Mouse (Mus musculus): ENCODE measurements around the gene Tmem50a.

Gene Tmem50a

GRCm38 (mm10) chr4:134914864-134915209 is at the start of gene Tmem50a:
Gene Tmem50a, minus strand, starts transcription at chr4:134915024.
- peak; percentile 93 to 96 for DNase-seq

GRCm38 (mm10) chr4:134963021-134963776 is 48.4 kb upstream of the Tmem50a start:
- peak; percentile 53 for DNase-seq

- DNase-seq, result peak; percentile 87 to 91
Measured at GRCm38 (mm10) chr4:134956328-134956727, 41.5 kb upstream of the Tmem50a start.

GRCm38 (mm10) chr4:134955845-134956244 is 41.0 kb upstream of the Tmem50a start:
- no peak for DNase-seq

GRCm38 (mm10) chr4:134955196-134955595 is 40.4 kb upstream of the Tmem50a start:
- peak in 1 of 2 experiments; percentile 27 for DNase-seq

- peak; percentile 80 to 88 for DNase-seq
Measured at GRCm38 (mm10) chr4:134954461-134954860, 39.6 kb upstream of the Tmem50a start.

- peak; percentile 69 to 74 for DNase-seq
Measured at GRCm38 (mm10) chr4:134950518-134951091, 35.8 kb upstream of the Tmem50a start.

- DNase-seq, result peak; percentile 85 to 92
Measured at GRCm38 (mm10) chr4:134946024-134946744, 31.4 kb upstream of the Tmem50a start.

GRCm38 (mm10) chr4:134943758-134944538 is 29.1 kb upstream of the Tmem50a start:
- DNase-seq, result peak in 1 of 2 experiments; percentile 30

GRCm38 (mm10) chr4:134939900-134940299 is 25.1 kb upstream of the Tmem50a start:
- DNase-seq, result no peak

- no peak for DNase-seq
Measured at GRCm38 (mm10) chr4:134937240-134938176, 22.7 kb upstream of the Tmem50a start.

GRCm38 (mm10) chr4:134930684-134931481 is 16.1 kb upstream of the Tmem50a start, which contains the start of gene Syf2:
Gene Syf2, plus strand, starts transcription at chr4:134930898.
- peak; percentile 98 for DNase-seq

GRCm38 (mm10) chr4:134930190-134930589 is 15.4 kb upstream of the Tmem50a start:
- no peak for DNase-seq

- DNase-seq, result no peak
Measured at GRCm38 (mm10) chr4:134929536-134929935, 14.7 kb upstream of the Tmem50a start.

- DNase-seq, result no peak
Measured at GRCm38 (mm10) chr4:134928464-134928836, 13.6 kb upstream of the Tmem50a start.

- DNase-seq, result no peak
Measured at GRCm38 (mm10) chr4:134927815-134928463, 13.1 kb upstream of the Tmem50a start.

GRCm38 (mm10) chr4:134925206-134925605 is 10.4 kb upstream of the Tmem50a start:
- DNase-seq, result peak in 1 of 2 experiments; percentile 22

- peak; percentile 65 to 68 for DNase-seq
Measured at GRCm38 (mm10) chr4:134924019-134924741, 9.4 kb upstream of the Tmem50a start.

GRCm38 (mm10) chr4:134923258-134924018 is 8.6 kb upstream of the Tmem50a start, which contains the start of gene Rsrp1:
Gene Rsrp1, plus strand, starts transcription at chr4:134923592.
- peak; percentile 99 for DNase-seq
